Mouse (Mus musculus) spleen, adult 2 months (tissue): ENCODE data around the gene Rsf1. TPM values are rescaled to one million over a fixed set of nuclear protein-coding genes. Genes with fewer than 3 reads are reported as not detected.

Experiments used
- DNase-seq, 2 experiments: peaks; one replicate each; pipeline versions ENCODE4 v3.0.0 to v3.0.0-alpha.2; 2012 to 2021; ENCODE audit warnings: low spot score in 2 of 2, low read depth in 1 of 2
- H3K27ac ChIP-seq: fragments of 200-500 bp; 2 replicates; pipeline ENCODE4 v1.5.1; 2012; ENCODE audit warnings: low read length, inconsistent platforms; ENCODE audit not compliant: insufficient read depth
- H3K27me3 ChIP-seq: fragments of 200-500 bp; 2 replicates; pipeline ENCODE4 v1.6.1; 2012; ENCODE audit warnings: mild to moderate bottlenecking, moderate library complexity, low read length, inconsistent platforms; ENCODE audit not compliant: control insufficient read depth, insufficient read depth
- H3K36me3 ChIP-seq: fragments of 200-500 bp; 2 replicates; pipeline ENCODE4 v1.6.1; 2012; ENCODE audit warnings: mild to moderate bottlenecking, low read length, inconsistent platforms; ENCODE audit not compliant: control insufficient read depth, insufficient read depth
- H3K4me1 ChIP-seq: fragments of 200-500 bp; 2 replicates; pipeline ENCODE4 v1.6.1; 2011; ENCODE audit warnings: inconsistent platforms; ENCODE audit not compliant: control insufficient read depth, insufficient read depth, insufficient read length
- H3K4me3 ChIP-seq: fragments of 200-500 bp; 2 replicates; pipeline ENCODE4 v1.5.1; 2011; ENCODE audit warnings: mild to moderate bottlenecking, inconsistent platforms; ENCODE audit not compliant: insufficient read depth, insufficient read length; ENCODE audit errors: extremely low read depth
- CTCF ChIP-seq: fragments of 200-500 bp; IDR thresholded peaks from 2 replicates; pipeline ENCODE4 v1.5.1; 2011; ENCODE audit warnings: mild to moderate bottlenecking, inconsistent platforms; ENCODE audit not compliant: insufficient read depth, insufficient read length, insufficient replicate concordance; ENCODE audit errors: extremely low read depth
- POLR2A ChIP-seq: fragments of 200-500 bp; IDR thresholded peaks from 2 replicates; pipeline ENCODE4 v1.6.1; 2011; ENCODE audit warnings: low read depth, low read length, inconsistent platforms
- WGBS: fragments of 180-500 bp; shearing (Covaris S2); methylation state at CpG from one replicate; pipeline ENCODE4 v1.1.7; 2018; 5-methylcytosine and 5-hydroxymethylcytosine counted together
- polyA plus RNA-seq: library from polyadenylated mRNA; depleted of rRNA; stranded (reverse); fragments of >200 nt; gene quantifications from 2 replicates; pipeline ENCODE4 v1.2.3, GENCODE M21; 2012

The Rsf1 gene
- polyA plus RNA-seq, 1 experiment = 1.8 TPM

GRCm38 (mm10) chr7:97590488-97590887, 10.8 kb downstream of the Rsf1 start:
- peaks cover 8% of the 10 kb centered on the region; the same call in 1 of the 2 replicates for H3K4me1 ChIP-seq
- H3K27ac ChIP-seq = no peak overlapping the region
- 77% methylated on average over 3 of the region's 3 CpGs for WGBS
- no peaks in the 10 kb centered on the region for H3K27me3 ChIP-seq
- H3K36me3 ChIP-seq = no peaks in the 10 kb centered on the region
- H3K4me3 ChIP-seq = no peak overlapping the region
- no peak for DNase-seq
- TF ChIP-seq POLR2A = no peak
- TF ChIP-seq CTCF = no peak

DNA sequence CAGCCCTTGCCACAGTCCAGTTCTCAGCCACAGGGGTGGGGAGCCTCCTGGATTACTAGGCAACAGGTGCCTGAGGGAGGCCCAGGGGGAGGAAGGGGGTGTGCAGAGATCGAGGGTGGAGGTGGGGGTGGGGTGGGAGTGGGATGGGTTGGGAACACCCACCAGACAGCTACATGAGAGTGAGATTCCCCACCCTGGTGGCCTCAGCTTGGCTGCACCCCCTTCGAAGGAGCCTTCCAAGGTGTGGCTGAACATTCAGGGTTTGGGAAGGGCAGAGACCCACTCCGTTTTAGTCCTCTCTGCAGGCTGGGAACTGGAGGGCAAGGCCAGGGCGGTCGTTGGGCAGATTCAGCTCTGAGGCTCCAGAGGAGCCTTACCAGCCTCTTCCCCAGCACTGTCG, 11.6 kb downstream of the Rsf1 start:
- 84% methylated on average over 6 of the region's 6 CpGs for WGBS
- Histone ChIP-seq H3K4me1 (peaks cover 8% of the 10 kb centered on the region; the same call in 1 of the 2 replicates), H3K27ac (no peak overlapping the region), H3K4me3 (no peak overlapping the region), H3K27me3 (no peaks in the 10 kb centered on the region), H3K36me3 (no peaks in the 10 kb centered on the region)
- TF ChIP-seq POLR2A (no peak), CTCF (no peak)
- no peak for DNase-seq

DNA sequence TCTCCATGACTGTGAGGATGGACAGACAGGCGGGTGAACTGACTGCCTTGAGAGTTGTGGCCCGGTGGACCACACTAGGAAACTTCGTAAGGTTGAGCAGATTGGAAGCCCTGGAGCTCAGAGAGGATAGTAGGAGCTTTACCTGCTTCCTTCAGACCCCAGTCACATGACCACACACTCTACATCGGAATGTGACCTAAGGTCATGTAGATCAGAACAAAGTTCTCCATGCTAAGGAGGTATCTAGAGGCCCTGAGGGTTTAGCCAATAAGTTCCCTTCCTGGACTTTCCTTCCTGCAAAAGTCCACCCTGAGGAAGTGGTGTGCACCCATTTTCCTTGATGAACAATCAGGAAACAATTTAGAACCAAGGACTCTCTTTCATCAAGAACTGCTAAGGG, 12.7 kb downstream of the Rsf1 start:
- WGBS = 96% methylated on average over 4 of the region's 4 CpGs
- TF ChIP-seq POLR2A (no peak), CTCF (no peak)

GRCm38 (mm10) chr7:97593535-97593934, 13.8 kb downstream of the Rsf1 start:
- 81% methylated on average over 2 of the region's 2 CpGs for WGBS
- H3K4me3 ChIP-seq = no peak overlapping the region
- H3K36me3 ChIP-seq = no peaks in the 10 kb centered on the region
- H3K27me3 ChIP-seq = no peaks in the 10 kb centered on the region
- no peak overlapping the region for H3K27ac ChIP-seq
- no peak for DNase-seq
- no peak for TF ChIP-seq CTCF
- TF ChIP-seq POLR2A = no peak
- peaks cover 11% of the 10 kb centered on the region; the same call in 1 of the 2 replicates for H3K4me1 ChIP-seq

More for the DNA sequence above, 12.7 kb downstream of the Rsf1 start:
- H3K27ac ChIP-seq = no peak overlapping the region
- no peak overlapping the region for H3K4me3 ChIP-seq
- DNase-seq = no peak
- H3K36me3 ChIP-seq = no peaks in the 10 kb centered on the region
- H3K27me3 ChIP-seq = no peaks in the 10 kb centered on the region
- H3K4me1 ChIP-seq = peaks cover 8% of the 10 kb centered on the region; the same call in 1 of the 2 replicates

DNA sequence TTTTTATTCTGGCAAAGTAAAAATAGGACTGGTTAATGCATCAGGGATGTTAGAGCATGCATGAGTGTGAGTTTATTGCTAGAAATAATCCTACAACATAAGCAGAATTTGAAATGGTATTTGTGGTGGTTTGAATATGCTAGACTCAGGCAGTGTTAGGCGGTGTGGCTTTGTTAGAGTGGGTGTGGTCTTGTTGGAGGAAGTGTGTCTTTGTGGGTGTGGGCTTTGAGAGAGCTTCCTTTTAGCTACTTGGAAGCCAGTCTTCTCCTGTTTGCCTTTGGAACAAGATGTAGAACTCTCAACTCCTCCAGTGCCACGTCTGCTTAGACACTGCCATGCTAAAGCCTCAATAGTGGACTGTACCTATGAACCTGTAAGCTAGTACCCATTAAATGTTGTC, 18.9 kb downstream of the Rsf1 start:
- no peak overlapping the region for H3K4me3 ChIP-seq
- no peaks in the 10 kb centered on the region for H3K36me3 ChIP-seq
- H3K27ac ChIP-seq = no peak overlapping the region
- H3K4me1 ChIP-seq = 0 out of 2 replicates have a peak, but pooled peaks cover 5% of the 10 kb centered on the region
- no peak for DNase-seq
- WGBS = 64% methylated on average over 2 of the region's 2 CpGs
- H3K27me3 ChIP-seq = no peaks in the 10 kb centered on the region
- no peak for TF ChIP-seq CTCF
- no peak for TF ChIP-seq POLR2A

DNA sequence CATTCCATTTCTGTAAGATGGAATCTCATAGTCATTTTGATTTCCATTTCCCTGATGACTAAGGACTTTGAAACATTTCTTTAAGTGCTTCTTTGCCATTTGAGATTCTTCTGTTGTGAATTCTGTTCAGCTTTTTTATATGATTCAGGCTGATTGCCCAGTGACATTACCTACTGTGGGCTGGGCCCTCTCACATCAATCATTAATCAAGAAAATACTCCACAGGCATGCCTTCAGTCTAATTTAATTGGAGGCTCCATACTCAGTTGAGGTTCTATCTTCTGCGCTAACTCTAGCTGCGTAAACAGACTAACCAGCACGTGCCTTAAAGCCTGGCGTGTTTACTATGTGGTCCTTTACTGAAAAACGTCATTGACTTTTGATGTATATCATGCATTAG, 41.7 kb downstream of the Rsf1 start:
- Histone ChIP-seq H3K4me1 (no peaks in the 10 kb centered on the region; the same call in 1 of the 2 replicates), H3K27me3 (no peaks in the 10 kb centered on the region), H3K4me3 (no peak overlapping the region), H3K36me3 (no peaks in the 10 kb centered on the region), H3K27ac (no peak overlapping the region)
- WGBS = 97% methylated on average over 5 of the region's 5 CpGs
- no peak for DNase-seq
- TF ChIP-seq POLR2A = no peak
- no peak for TF ChIP-seq CTCF

- DNase-seq = no peak
- no peaks in the 10 kb centered on the region for H3K36me3 ChIP-seq
- H3K4me1 ChIP-seq = no peaks in the 10 kb centered on the region; the same call in 1 of the 2 replicates
- H3K27me3 ChIP-seq = no peaks in the 10 kb centered on the region
- TF ChIP-seq POLR2A = no peak
- no peak for TF ChIP-seq CTCF
- 95% methylated on average over 1 of the region's 1 CpGs for WGBS
- H3K27ac ChIP-seq = no peak overlapping the region
- no peak overlapping the region for H3K4me3 ChIP-seq
These were observed 43.0 kb downstream of the Rsf1 start for GRCm38 (mm10) chr7:97622676-97623075.
